Mouse (Mus musculus) adrenal gland, postnatal 4 days (tissue): ENCODE results near the gene Siah3. TPM values are rescaled to one million over a fixed set of nuclear protein-coding genes. Genes with fewer than 3 reads are reported as not detected.

Experiments used
- DNase-seq, 2 experiments: peaks; one replicate each; pipeline ENCODE4 v3.0.0; 2021 to 2022; ENCODE audit warnings: low spot score in 2 of 2, mixed read lengths in 2 of 2
- total RNA-seq, 2 experiments: library from RNA; stranded (reverse); gene quantifications; 2 replicates each; pipeline ENCODE4 v1.2.3; 2021

The Siah3 gene
- total RNA-seq, 2 experiments from 2014 or later = 0.62 to 0.87 TPM

DNA sequence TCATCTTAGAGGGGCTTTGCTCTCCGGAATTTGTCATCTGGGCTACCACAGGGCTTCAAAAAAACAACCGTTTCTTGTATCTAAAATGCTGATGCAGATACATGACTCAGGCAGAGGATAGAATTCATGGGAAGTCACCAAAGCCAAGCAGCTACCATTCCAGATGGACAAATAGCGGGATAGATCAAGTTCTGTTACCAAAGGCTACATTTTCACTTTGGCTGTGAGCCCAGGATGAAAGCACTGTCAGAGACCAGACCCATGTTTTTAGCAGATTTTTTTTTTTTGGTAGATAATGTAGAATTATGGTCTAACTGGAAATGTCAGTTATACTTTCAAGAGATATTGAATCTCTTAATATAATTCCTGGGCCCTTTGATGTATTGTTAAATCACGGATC, 7.4 kb downstream of the Siah3 start:
- no peak for DNase-seq

DNA sequence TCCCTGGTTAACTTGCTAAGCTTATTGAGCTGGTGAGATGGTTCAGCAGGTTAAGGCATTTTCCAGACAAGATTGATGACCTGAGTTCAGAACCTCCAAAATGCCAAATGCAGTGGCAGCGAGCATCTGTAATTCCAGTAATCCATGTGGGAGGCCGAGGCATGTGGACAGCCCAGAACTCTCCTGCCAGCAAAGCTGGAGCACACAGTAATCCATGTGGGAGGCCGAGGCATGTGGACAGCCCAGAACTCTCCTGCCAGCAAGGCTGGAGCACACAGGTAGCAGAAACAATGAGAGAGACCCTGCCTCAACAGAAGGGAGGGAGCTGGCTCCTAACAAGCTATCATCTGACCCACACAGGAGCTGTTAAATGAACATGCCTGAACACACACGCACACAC, 13.2 kb downstream of the Siah3 start:
- DNase-seq = no peak

DNA sequence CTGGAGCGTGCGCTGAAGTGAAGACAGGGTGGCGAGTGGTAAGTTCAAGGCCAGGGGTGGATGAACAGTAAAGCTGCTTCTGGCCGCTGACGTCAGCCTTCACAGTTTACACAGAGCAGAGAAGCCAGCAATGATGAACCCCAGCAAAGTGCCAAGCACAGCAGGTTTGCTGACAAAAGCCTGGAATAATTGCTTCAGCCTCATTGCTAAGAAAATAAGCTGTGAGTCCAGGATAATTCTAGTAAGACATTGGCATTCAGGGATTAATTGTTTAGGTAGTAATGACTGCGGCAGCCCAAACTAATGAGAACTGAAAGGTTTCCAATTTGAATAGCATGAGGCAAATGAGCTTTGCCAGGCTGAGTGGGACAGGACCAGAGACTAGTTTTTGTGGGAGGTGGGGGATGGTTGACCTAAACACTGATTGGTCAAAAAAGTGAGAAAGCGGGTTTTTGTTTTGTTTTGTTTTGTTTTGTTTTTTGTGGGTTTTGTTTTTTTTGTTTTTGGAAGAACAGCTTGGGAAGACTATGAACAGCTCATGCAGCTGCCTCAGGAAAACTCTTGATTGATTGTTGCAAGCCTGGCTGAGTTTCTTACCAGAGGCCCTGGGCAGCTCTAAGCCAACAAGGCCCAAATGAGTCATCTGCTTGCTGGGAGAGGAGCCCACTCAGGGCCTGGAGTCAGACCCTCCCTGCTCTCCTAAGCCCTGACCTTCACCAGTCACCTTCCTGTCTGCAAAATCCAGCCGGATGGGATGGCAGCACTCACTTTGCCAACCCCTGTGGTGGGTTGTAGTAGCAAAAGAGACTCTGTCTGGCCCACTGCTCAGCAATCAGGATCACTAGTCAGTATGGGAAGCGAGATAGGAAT, 17.5 kb downstream of the Siah3 start:
- DNase-seq = no peak

DNA sequence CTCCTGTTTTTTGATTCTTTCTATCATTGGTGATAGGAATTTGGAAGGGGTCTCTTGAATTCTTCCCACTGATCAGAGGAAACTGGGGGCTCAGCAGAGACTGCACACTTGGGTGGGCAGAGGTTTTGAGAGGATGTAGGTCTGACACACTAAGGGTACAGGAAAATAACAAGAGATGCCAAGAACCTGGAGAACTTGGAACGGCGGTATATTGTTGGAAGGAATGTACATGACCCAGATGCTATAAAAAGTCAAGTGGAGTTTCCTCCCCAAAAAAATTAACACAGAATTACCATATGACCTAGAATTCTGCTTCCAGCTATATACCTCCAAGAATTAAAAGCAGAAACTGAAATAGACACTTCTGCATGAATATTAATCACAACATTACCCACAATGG, 20.1 kb downstream of the Siah3 start:
- DNase-seq = no peak

DNA sequence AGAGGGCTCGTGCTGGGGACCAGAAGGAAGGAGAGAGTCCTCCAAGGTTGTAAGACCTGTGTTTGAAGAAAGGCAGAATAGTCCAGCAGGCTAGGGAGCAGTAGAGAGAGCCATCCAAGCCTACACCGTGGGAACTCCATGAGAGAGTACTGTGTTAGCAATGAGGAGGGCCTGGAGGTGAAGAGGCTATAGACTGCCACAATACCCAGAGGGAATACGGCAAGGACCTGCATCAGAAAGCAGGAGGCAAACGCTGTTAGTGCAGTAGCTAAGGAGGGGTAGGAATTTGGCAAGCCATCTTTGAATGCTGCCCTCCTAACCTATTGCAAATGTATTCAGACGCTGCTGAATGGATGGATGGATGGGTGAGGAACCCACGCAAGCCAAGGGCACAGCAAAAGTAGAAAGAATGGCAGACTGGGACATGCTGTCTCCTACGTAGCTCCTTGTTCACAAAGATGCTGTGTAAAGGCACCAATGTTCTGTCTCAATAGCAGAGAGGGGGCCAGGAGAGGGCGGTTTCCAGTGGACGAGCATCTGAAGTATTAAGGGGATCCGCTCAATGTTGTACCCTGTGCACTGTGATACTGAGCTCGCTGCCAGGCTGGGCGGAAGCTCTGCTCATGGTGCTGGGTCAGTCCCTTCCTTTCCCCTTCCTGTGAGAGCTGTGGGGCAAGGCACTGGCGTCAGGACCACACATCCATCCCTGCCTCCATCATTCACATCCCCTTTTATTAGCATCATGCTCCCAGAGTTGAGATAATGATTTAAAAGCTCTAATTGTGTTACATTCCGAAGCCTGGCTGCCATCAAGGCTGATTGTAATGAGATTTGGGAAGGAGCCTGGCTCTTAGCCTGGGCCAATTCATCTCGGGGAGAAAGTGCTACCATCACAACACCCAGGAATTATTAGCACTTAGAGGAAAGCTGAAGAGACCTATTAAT, 26.7 kb downstream of the Siah3 start:
- no peak for DNase-seq

DNA sequence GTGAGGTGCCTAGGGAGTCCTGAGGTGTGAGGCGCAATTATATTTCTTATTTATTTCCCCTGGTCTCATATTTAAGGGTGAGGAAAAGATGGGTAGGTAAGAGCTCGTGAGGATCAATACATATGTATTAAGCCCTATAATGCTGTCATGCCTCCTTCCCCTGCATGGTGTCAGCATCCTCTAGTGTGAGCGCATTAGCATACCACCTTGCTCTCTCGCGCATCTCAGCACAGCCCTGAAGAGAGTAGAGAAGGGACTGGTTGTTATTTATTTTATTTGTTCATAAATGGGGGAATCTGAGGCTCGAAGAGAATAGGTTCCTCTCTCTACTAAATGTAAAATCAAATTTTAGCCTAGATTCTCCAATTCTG, 27.4 kb downstream of the Siah3 start:
- no peak for DNase-seq

DNA sequence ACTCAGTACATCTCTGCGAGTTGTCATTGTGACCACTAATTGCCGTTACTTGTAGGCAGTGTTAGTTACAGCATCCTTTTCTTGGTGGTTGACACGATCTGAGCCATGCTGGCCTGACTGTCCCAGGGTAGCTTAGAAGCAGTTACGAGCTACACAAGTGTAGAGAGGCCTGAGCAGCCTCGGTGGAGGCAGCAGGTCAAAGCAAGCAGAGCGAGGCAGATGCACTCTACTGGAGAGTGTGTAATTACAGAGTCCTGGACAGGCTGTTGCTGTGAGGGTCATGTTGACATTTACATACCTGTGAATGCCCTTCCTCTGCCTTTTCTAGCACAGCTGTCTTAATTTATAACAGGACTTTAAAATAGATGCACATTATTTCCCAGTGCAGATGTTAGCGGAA, 32.1 kb downstream of the Siah3 start:
- no peak for DNase-seq

DNA sequence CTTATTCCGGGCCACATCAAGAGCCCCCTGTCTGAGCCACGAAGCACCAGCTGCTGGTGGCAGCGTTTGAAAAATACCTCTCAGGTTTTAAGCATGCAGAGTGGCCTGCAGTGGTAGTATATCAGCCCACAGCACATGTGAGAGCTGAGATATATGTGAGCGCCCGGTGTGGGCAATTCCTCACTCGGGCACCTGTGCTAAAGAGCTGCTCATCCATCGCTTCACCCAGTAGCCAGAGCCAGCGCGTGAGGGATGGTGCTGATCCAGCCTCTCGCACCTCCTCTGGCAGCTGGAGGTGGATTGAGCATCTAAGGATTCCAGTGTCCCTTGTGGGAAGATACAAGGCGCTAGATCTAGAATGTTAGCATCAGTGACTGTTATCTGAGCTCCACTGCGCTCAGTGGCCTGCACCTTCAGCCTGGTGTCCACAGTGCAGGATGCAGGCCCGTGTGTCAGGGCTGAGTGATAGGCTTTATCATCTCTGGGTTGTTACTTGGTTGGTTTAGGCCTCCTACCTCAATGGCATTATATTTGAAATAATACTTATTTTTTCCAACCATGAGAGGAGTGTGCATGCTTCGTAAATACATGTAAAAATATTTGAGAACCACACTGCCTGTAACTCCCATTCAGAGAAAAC, 37.9 kb downstream of the Siah3 start:
- no peak for DNase-seq

DNA sequence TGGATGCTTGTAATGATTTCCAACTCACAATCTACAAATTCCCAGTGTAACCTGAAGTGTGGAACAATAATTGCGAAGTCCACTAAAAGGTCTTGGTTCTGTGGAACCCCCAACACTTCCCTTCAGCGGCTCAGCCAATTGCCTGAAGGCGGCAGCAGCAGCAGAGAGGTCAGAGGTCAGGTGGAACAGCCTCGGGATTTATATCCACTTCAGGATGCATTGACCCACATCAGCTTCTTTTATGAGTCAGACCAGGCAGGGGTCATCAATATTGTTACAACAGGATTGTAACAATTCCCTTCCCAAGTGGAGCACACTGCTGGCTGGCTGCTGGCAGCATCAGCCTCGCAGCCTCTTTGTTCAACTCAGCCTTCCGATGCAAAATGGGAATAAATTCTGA, 39.1 kb downstream of the Siah3 start:
- DNase-seq = no peak

DNA sequence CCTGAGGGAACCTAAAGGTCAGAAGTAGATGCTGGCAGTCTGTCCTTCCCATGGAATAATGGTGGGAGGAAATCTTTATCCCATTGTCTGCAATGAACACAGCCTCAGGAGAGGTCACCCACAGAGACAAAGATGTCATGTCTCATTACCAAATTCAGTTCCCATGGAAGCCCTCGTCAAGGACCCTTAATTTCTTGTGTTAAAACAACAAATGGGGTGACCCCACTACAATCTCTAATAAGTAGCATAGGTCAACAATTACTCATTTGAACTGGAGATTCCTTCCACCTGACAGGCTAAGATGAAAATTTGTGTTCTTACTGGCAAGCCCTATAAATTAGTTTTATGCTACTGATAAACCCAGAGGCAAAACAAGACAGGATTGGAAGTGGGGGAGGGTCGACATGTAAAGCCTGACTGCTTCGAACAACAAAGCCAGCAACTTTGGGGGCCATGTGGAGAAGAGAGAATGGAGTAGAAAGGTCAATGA, 45.8 kb downstream of the Siah3 start:
- DNase-seq = no peak

DNA sequence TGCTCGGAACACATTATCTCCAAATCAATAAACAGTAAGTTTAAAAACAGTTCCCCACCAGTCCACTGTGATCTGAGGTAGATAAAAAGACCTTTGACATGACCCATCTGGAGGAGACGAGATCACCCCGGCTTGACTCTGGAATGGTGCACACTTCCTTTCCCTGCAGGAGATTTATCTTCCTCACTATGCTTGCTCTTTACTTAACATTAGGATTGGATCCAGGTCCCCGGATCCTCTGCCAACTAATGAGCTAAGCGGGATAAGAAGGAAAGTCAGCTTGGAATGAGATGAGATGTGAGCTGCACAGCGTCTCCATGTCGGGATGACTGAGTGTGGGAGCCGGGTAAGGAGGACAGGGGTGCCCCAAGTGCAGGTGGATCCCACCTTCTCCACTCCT, 46.7 kb downstream of the Siah3 start:
- no peak for DNase-seq

DNA sequence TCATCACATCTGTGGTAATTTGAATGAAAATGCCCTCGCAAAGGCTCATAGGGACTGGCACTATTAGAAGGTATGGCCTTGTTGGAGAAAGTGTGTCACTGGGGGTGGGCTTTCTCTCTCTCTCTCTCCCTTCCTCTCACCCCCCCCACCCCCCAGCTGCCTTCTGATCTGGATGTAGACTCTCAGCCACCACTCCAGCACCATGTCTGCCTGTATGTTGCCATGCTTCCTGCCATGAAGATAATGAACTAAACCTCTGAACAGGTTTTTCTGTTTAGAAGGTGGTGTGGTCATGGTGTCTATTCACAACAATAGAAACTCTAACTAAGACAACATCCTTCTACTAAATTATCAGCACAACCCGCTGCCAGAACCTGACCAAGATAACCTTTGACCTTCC, 48.5 kb downstream of the Siah3 start:
- DNase-seq = no peak

DNA sequence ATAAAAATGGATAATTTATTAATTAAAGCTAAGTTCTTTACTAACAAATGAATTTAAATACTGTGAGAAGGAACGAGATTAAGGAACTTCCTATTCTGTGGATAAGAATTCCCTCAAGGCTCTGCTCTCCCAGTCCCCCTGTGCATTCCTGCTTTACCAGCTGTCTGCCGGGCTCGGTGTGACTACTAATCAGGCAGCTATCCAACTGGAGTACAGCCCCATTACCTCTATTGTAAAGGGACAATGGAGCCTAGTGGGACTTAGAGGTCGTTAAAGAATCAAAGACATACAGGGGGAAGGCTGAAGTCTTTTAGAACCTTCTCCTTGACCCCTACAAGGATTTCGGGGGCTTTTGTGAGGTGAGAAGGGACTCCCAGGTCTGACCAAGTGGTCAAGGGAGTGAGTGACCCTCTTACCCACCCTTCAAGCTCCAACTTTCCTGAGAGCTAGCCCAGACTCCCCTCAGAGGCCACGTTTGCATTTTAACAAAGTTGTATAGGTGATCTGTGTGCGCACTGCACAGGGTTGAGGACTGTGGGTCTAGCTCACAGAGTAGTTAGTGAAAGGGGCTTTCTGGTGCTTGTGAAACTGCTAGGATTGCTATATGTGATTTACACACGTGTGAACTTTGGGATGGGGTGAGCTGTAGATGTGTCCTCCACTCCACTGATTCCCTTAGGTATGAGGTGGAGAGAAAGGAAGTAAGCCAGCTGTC, 49.5 kb downstream of the Siah3 start:
- DNase-seq = no peak

DNA sequence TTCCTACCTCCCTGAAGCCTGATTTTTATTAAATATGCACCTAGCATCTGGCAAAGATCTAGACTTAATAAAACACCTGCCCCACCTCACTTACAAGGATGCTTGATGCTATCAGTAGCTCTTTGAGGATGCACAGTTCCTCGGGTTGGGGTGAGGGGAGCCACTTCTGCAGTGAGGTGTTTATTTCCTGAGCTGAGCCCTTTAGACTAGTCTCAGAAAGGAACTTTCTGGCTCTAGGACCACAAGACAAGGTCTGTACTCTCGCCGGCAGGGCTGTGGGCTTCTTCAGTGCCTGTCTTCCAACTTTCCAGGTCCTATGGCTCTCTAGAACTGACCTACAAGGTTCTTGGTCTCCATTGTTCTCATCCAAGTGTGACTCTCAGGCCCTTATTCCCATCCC, 50.5 kb downstream of the Siah3 start:
- no peak for DNase-seq

DNA sequence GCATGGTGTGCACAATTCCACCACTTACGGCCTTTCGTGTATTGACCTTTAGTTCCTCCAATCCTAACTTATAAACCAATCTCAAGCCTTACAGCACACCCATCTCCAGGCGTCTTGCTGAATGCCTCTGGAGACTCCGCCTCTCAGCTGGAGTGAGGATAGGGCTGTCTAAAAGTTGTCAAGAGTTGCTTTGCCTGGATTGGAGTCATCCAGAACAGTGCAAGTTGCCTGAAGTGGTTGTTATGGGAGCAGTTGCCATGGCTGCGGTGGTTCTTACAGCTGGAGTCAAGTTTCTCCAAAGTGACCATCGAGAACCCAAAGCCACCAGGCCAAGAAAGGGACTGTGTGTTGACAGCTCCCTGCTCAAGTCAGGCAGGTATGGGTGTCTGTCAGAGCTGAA, 54.3 kb downstream of the Siah3 start:
- no peak for DNase-seq

DNA sequence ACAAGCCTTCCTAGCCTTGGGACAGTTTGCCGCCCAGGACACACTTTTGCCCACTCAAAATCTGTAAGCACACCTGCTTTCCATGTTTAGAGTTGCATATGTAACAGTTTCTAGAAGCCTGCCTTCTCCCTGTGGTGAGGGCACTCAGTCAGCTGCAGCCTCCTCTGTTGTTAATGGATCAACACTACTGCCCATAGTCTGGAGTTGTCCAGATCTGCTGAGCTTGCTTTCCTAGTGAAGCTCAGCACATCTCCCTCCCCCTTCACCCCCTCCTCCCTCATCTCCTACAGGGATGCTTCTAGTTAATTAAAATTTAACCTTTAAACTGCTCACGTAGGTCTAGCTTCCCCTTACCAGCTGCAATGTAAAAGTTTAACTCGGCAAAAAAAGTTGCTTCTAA, 57.2 kb downstream of the Siah3 start:
- no peak for DNase-seq

DNA sequence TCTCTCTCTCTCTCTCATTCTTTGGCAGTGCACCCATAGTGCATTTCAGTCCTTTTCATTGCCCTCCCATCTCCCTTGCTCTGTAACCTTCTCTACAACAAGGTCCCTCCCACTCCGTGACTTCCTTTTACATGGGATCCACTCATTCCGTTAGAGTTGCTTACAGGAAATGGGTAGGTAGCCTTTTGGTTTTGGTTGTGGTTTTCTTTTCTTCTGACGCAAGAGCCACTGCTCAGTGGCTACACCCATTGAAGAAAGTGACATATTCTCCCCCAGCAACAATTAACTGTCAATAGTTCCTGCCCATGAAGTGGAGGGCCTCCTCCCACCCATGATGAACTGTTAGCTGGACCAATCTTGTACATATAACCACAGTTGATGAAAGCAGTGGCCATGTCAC, 60.4 kb downstream of the Siah3 start:
- no peak for DNase-seq

DNA sequence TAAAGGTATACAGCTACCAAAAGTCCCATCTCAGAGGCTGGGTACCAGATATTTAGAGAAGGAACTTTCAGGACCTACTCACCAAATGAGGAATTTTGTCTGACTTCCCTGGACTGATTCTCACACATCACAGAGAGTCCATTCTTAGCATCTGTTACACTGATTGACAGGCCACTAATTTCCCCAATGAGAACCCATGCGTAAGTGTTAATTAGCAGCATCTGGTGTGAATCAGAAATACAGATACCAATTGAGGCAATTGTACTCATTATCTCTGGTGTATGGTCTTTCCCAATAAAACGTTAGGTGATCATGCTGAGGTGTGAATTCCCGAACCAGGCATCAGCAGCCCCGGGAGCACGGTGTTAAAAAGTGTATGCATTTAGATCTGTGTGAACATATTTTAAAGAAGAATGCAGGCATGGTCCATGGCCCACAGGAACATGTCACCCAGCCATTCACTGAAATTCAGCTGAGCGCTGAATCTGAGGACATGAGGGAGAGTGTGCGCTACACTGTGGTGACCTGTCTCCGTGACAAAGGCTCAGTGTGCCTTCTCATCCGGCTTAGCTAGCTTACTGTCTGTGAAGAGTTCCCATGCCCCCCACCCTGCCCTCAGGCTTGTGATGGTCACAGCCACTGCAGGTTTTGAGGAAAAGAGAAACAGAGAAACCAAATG, 61.3 kb downstream of the Siah3 start:
- no peak for DNase-seq

DNA sequence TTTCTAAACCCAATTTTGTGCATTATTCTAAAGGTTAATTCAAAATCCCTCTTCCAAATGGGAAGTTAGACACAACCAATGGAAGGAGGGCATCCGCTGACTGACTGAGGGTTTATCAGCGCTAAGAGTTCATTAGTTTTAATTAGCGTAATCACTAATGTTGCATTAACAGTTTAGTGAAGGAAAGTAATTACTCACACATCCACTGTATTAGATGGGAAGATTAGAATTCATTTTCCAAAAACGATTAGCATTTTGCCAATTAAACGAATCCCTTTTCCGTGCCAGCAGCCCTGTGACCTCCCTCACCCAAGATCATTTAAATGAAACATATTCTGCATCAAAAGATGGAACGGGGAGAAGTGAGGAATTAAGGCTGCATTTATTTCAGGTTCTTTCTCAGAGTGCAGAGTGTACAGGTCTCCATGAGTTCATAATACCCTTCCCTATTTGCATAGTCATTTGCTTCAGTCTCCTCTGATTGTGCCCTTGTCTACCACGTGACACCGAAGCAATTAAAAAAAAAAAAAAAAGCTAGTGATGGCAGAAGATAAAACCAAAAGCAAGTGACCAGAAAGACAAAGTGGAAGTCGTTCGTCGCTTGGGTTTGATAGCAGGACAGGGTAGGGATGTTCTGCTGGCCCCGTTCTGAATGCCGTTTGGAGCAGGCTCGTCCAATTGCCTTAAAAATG, 62.6 kb downstream of the Siah3 start:
- DNase-seq = no peak

DNA sequence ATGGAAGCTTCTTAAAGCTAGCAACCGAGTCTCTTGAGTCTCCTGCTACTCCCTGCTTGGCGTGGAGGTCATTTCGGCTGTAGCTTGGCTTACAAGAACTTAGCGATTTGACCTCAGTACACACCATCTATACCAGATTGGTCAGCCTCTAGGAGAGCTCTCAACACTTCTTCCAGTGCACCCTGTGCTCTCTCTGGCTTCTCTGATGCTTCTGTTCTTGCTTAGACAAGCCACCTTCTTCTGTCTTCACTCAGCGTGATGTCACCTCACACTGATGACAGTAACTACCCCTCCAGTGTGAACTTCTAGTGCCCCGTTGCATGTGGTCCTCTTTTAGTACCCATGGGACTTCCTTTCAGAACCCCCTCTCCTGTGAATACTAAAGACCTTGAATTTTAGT, 63.1 kb downstream of the Siah3 start:
- no peak for DNase-seq
